Mouse (Mus musculus): ENCODE results near the gene Trim54.

Trim54 gene

GRCm38 (mm10) chr5:31181183-31181770 is 64.8 kb downstream of the Trim54 start:
- no peak for DNase-seq (ENCODE audit: low spot score in 2 of 2)

- no peak for DNase-seq (ENCODE audit: low spot score in 2 of 2)
Observed at GRCm38 (mm10) chr5:31183678-31184077, 67.2 kb downstream of the Trim54 start.
